Mouse (Mus musculus): ENCODE results near the gene Daw1.

DNA sequence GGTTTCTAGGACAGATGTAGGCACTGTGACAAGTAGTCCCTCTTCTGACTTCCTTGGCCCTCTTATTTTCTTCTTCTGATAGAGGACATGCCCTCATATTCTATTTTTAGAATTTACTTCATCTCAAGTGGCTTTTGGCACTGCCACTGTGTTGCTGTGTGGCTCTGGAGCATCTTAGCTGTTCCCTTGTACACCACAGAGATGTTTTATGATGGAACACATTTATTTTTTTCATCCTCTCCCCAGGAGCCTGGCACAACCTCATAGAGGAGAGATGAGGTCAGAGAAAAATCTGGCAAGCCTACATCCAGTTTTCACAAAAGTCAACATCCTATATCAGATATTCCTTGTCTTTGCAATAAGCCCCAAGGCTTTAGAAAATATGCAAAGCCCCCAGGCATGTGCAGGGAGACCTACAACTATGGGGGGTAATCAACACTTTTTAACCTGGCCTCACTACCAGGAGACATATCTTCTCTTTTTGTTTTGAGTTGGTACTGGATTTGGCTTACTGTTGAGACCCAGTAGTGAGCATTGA lies 64.9 kb downstream of the Daw1 start:
- no peak for TF ChIP-seq POLR2A (IDR thresholded peaks at IDR 0.05; ENCODE audit: borderline replicate concordance, extremely low read depth, insufficient read depth, insufficient read length, poor library complexity, severe bottlenecking)
- no peak for TF ChIP-seq CTCF (IDR thresholded peaks at IDR 0.05; ENCODE audit: borderline replicate concordance, extremely low read depth, insufficient read depth, insufficient read length)

Data from brain, embryonic 14.5 days (tissue).